Mouse (Mus musculus) intestine, embryonic 16.5 days (tissue): Measurements from ENCODE around the gene B4galt4. TPM values are rescaled to one million over a fixed set of nuclear protein-coding genes. Genes with fewer than 3 reads are reported as not detected.

Source experiments
- ATAC-seq: fragments of 200-750 bp; cut with Nextera tagmentation; 2 replicates; pipeline ENCODE4 v1.8.0; 2017; ENCODE audit warnings: moderate TSS enrichment, moderate library complexity
- H3K27ac ChIP-seq: fragments of 300-500 bp; sonication (generic); 2 replicates; pipeline ENCODE4 v1.5.1; 2014; ENCODE audit warnings: mild to moderate bottlenecking, low read length
- H3K27me3 ChIP-seq: fragments of 300-500 bp; sonication (generic); replicated peaks from 2 replicates; pipeline ENCODE4 v1.6.1; 2014; ENCODE audit warnings: low read length, control low read depth, mixed read lengths; ENCODE audit not compliant: control insufficient read depth, insufficient read depth
- H3K36me3 ChIP-seq: fragments of 300-500 bp; sonication (generic); 2 replicates; pipeline ENCODE4 v1.6.1; 2014; ENCODE audit warnings: low read length, control low read depth; ENCODE audit not compliant: control insufficient read depth, insufficient read depth
- H3K4me1 ChIP-seq: fragments of 300-500 bp; sonication (generic); 2 replicates; pipeline ENCODE4 v1.6.1; 2014; ENCODE audit warnings: low read length, control low read depth, mixed read lengths; ENCODE audit not compliant: control insufficient read depth, insufficient read depth
- H3K4me2 ChIP-seq: fragments of 300-500 bp; sonication (generic); 2 replicates; pipeline ENCODE4 v1.6.1; 2014; ENCODE audit warnings: low read depth, low read length, control low read depth
- H3K4me3 ChIP-seq: fragments of 300-500 bp; sonication (generic); 2 replicates; pipeline ENCODE4 v1.5.1; 2014; ENCODE audit warnings: mild to moderate bottlenecking, low read length
- H3K9ac ChIP-seq: fragments of 300-500 bp; sonication (generic); 2 replicates; pipeline ENCODE4 v1.6.1; 2014; ENCODE audit warnings: low read depth, low read length
- H3K9me3 ChIP-seq: fragments of 300-500 bp; sonication (generic); 2 replicates; pipeline ENCODE4 v1.6.1; 2016; ENCODE audit warnings: low read length, control low read depth; ENCODE audit not compliant: control insufficient read depth
- WGBS: fragments of 180-500 bp; shearing (Covaris S2); extraction: QIAGEN DNeasy Blood & Tissue Kit; methylation state at CpG from one replicate; pipeline ENCODE4 v1.1.7; 2014; 5-methylcytosine and 5-hydroxymethylcytosine counted together
- polyA plus RNA-seq: library from polyadenylated mRNA; unstranded; fragments of >200 nt; fragmentation: Nextera tagmentation; extraction: Ambion mirVana; gene quantifications from 2 replicates; pipeline ENCODE4 v1.2.1, GENCODE M21; 2015

The B4galt4 gene
- polyA plus RNA-seq, 1 experiment from 2014 or later: 21.7 TPM

- ATAC-seq: no peak
- H3K4me3 ChIP-seq: no peak overlapping the region
- H3K27me3 ChIP-seq: no peaks in the 10 kb centered on the region
- H3K27ac ChIP-seq: no peak overlapping the region
- H3K9ac ChIP-seq: no peak overlapping the region
- H3K4me2 ChIP-seq: no peak overlapping the region
- H3K9me3 ChIP-seq: no peaks in the 10 kb centered on the region
- 92% methylated on average over 8 of the region's 9 CpGs for WGBS
- no peaks in the 10 kb centered on the region for H3K4me1 ChIP-seq
- H3K36me3 ChIP-seq: no peaks in the 10 kb centered on the region
Observed at GRCm38 (mm10) chr16:38721377-38721776, 20.7 kb upstream of the B4galt4 start.

DNA sequence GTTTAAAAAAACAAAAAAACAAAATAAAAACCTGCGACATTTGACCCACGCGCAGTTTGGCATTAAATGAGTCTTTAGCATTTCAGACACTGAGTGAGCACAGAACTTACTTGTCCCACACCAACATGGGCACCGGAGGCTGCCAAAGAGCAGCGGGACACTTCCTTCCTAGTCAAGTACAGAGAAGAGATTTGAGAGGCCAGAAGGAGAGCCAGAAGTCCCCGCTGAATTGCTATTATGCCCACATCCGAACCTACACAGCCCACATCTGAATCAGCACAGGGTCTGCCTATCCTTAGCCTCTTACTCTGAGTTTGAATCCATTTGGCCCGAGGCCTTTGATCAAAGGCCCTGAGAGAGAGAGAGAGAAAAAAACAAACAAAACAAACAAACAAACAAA is 17.8 kb upstream of the B4galt4 start:
- Histone ChIP-seq H3K9me3 (no peaks in the 10 kb centered on the region), H3K36me3 (no peaks in the 10 kb centered on the region), H3K4me2 (no peak overlapping the region), H3K4me1 (no peaks in the 10 kb centered on the region), H3K4me3 (no peak overlapping the region), H3K27me3 (no peaks in the 10 kb centered on the region), H3K9ac (no peak overlapping the region), H3K27ac (no peak overlapping the region; the same call in 1 of the 2 replicates)
- no peak for ATAC-seq
- 77% methylated on average over 8 of the region's 8 CpGs for WGBS

GRCm38 (mm10) chr16:38724974-38725373 is 17.1 kb upstream of the B4galt4 start:
- WGBS: 64% methylated on average over 13 of the region's 13 CpGs
- no peak overlapping the region for H3K4me3 ChIP-seq

DNA sequence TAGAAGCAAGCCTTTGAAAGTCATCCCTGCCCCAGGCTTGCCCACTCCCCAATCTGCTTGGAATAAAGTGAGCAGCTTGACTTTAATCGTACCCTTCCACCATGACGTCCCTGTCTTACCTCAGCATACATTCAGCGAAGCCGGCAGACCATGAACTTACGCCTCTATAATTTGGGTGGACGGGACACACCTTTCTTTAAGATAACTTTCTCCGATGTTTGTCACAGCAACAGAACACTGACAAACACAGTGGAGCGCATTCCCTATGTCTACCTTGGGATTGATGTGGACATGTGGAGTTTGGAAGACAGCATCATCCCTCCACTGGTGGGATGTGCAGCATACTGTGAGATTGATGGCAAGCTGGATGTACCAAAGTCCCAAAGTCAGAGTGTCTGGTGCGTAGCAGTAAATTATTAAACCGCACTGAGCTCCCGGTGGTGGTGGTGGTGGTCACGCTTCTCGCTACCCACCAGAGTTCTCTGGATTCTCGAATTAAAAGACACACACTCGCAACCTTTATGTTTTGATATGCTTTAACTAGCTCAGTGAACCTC is 13.4 kb upstream of the B4galt4 start:
- Histone ChIP-seq H3K4me2 (no peak overlapping the region), H3K36me3 (no peaks in the 10 kb centered on the region), H3K4me3 (no peak overlapping the region), H3K27me3 (no peaks in the 10 kb centered on the region), H3K9me3 (no peaks in the 10 kb centered on the region), H3K27ac (no peak overlapping the region), H3K4me1 (no peaks in the 10 kb centered on the region), H3K9ac (no peak overlapping the region)
- 90% methylated on average over 15 of the region's 15 CpGs for WGBS
- no peak for ATAC-seq

More at GRCm38 (mm10) chr16:38724974-38725373, 17.1 kb upstream of the B4galt4 start:
- H3K9ac ChIP-seq: no peak overlapping the region
- H3K9me3 ChIP-seq: no peaks in the 10 kb centered on the region
- H3K4me2 ChIP-seq: no peak overlapping the region
- no peaks in the 10 kb centered on the region for H3K36me3 ChIP-seq
- H3K27me3 ChIP-seq: no peaks in the 10 kb centered on the region
- H3K4me1 ChIP-seq: no peaks in the 10 kb centered on the region
- H3K27ac ChIP-seq: no peak overlapping the region
- ATAC-seq: peak; percentile 59

DNA sequence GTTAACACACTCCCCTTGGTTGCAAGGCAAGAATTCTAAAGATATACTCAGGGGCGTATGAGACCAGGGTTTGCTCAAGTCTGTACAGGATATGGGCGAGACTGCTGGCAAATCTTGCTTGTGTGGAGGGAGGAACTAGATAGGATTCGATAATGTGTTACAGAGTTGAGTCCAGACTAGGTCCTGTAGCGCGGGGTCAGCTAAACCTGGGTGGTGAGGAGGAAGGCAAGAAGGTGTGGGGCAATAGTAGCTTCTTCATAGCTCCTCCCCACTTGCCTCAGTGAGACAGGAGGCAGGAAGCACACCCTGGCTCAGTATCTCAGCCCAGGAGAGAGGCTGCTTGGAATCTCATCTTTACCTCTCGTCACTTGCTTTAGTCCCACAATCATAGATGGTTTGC is 12.9 kb upstream of the B4galt4 start:
- no peak overlapping the region for H3K4me3 ChIP-seq
- no peaks in the 10 kb centered on the region for H3K9me3 ChIP-seq
- H3K9ac ChIP-seq: no peak overlapping the region
- 79% methylated on average over 6 of the region's 6 CpGs for WGBS
- ATAC-seq: peak; percentile 58; the same call in 1 of the 2 replicates
- H3K27ac ChIP-seq: no peak overlapping the region
- H3K27me3 ChIP-seq: no peaks in the 10 kb centered on the region
- H3K36me3 ChIP-seq: no peaks in the 10 kb centered on the region
- no peaks in the 10 kb centered on the region for H3K4me1 ChIP-seq
- no peak overlapping the region for H3K4me2 ChIP-seq

- Histone ChIP-seq H3K27ac (no peak overlapping the region), H3K4me3 (no peak overlapping the region), H3K9ac (no peak overlapping the region), H3K4me1 (no peaks in the 10 kb centered on the region), H3K36me3 (no peaks in the 10 kb centered on the region), H3K4me2 (peak overlapping the region; percentile 36), H3K27me3 (no peaks in the 10 kb centered on the region), H3K9me3 (no peaks in the 10 kb centered on the region)
- ATAC-seq: peak; percentile 59
- 35% methylated on average over 15 of the region's 15 CpGs for WGBS
Observed at GRCm38 (mm10) chr16:38729610-38730288, 12.3 kb upstream of the B4galt4 start.

DNA sequence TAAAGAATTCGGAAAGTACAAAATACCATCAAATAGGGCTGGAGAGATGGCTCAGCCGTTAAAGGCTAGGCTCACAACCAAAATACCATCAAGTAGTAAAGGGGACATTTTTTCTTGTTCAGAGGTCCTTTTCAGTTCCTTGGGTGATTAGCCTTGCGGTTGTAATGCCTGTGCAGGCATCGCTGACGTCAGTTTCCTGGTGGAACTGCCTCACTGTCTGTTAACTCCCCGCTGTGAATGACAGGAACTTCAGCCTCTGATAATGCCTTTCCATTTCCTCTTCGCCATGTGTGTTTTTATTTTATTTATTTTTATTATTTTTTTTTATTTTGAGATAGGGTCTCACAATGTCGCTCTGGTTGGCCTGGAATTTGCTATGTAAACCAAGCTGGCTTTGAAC is 11.1 kb upstream of the B4galt4 start:
- Histone ChIP-seq H3K36me3 (no peaks in the 10 kb centered on the region), H3K4me3 (no peak overlapping the region), H3K9ac (no peak overlapping the region), H3K4me1 (no peaks in the 10 kb centered on the region), H3K27me3 (no peaks in the 10 kb centered on the region), H3K4me2 (no peak overlapping the region), H3K9me3 (no peaks in the 10 kb centered on the region), H3K27ac (no peak overlapping the region)
- no peak for ATAC-seq
- 56% methylated on average over 8 of the region's 8 CpGs for WGBS

DNA sequence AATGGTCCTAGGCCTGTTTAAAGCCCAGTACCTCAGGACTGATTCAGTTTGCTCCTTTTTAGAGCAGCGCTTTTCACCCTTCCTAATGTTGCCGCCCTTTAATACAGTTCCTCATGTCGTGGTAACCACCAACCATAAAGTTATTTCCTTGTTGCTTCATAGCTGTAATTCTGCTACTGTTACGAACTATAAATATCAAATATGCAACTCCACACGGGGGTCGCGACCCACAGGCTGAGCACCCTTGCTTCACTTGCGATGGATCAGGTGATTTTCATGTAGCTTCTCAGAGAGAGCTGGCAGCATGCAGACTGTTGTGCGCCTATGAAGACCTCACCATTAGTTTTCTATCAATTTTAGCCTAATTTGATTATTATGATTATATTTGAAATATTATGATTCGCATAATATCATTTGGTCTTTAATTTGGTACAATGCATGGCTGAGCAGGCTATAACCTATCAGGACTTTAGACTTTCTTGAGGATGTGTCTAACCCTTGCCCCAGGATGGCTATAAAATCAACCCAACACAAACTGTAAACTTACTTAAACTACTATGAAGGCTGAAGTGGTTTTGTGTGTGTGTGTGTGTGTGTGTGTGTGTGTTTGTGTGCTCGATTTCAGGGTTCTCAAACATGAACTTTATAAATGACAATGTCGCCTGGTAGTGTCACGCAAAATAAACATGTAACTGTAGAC is 710 bp upstream of the B4galt4 start:
- Histone ChIP-seq H3K4me3 (peak overlapping the region; percentile 80), H3K36me3 (no peaks in the 10 kb centered on the region), H3K27me3 (no peaks in the 10 kb centered on the region), H3K9me3 (no peaks in the 10 kb centered on the region), H3K4me1 (peaks cover 11% of the 10 kb centered on the region; the same call in 1 of the 2 replicates), H3K4me2 (peak overlapping the region; percentile 94), H3K9ac (0 out of 2 replicates have a peak overlapping the region, but pooled peaks have one; percentile 86), H3K27ac (no peak overlapping the region)
- ATAC-seq: peak; percentile 65
- 76% methylated on average over 13 of the region's 13 CpGs for WGBS

DNA sequence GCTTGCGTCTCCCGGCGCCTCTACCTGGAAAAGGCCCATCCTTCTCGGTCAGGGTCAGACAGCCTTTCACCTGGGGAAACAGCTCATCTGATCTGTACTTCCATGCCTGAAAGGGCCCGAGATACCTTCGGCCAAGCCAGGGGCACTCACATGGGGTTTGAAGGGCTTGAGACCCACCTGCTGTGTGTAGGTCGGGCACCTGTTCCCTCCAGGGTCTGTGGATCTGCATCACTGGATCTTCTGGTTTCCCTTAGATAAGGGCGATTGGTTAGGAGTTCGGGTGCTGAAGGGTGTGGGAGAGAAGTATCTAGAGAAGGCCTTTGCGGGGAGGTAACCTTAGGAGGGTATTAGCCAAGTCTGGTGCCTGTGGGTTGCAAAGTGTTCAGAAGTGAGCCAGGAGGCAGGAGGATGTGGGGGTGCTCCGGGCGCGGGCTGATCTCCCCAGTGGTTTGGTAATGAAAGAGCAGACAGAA is 631 bp downstream of the B4galt4 start:
- under 1% methylated on average over 13 of the region's 13 CpGs for WGBS

More for the DNA sequence above, 631 bp downstream of the B4galt4 start:
- Histone ChIP-seq H3K9ac (peak overlapping the region; percentile 86), H3K4me3 (peak overlapping the region; percentile 80), H3K27ac (peak overlapping the region; percentile 84), H3K36me3 (no peaks in the 10 kb centered on the region), H3K4me2 (peak overlapping the region; percentile 94), H3K4me1 (peaks cover 11% of the 10 kb centered on the region; the same call in 1 of the 2 replicates), H3K27me3 (no peaks in the 10 kb centered on the region), H3K9me3 (no peaks in the 10 kb centered on the region)
- ATAC-seq: no peak; the same call in none of the 2 replicates
